Mouse (Mus musculus) erythroblast, embryonic 14.5 days (primary cell): ENCODE results near the gene Hmg20b.

ENCODE experiments used
- GATA1 ChIP-seq: IDR thresholded peaks from 2 replicates; pipeline ENCODE4 v1.6.1; 2012; ENCODE audit warnings: low read length, inconsistent platforms, mixed read lengths
- TAL1 ChIP-seq: IDR thresholded peaks from 3 replicates; pipeline ENCODE4 v1.6.1; 2012; ENCODE audit warnings: low read length, inconsistent platforms, mixed read lengths

- TF ChIP-seq GATA1 (no peak), TAL1 (no peak)
These were observed 10.4 kb upstream of the Hmg20b start for GRCm38 (mm10) chr10:81360721-81361120.
